Mouse (Mus musculus) small intestine, adult 2 months (tissue): Measurements from ENCODE around the gene Jund. TPM values are rescaled to one million over a fixed set of nuclear protein-coding genes. Genes with fewer than 3 reads are reported as not detected.

Experiments used
- H3K27ac ChIP-seq: fragments of 200-500 bp; 2 replicates; pipeline ENCODE4 v1.5.1; 2012; ENCODE audit warnings: low read depth, low read length, control low read depth, inconsistent platforms; ENCODE audit not compliant: insufficient read depth
- H3K27me3 ChIP-seq: fragments of 200-500 bp; 2 replicates; pipeline ENCODE4 v1.6.1; 2012; ENCODE audit warnings: mild to moderate bottlenecking, moderate library complexity, low read length, inconsistent platforms; ENCODE audit not compliant: control insufficient read depth, insufficient read depth
- H3K36me3 ChIP-seq: fragments of 200-500 bp; 2 replicates; pipeline ENCODE4 v1.6.1; 2012; ENCODE audit warnings: mild to moderate bottlenecking, low read length, control low read depth, inconsistent platforms; ENCODE audit not compliant: control insufficient read depth, insufficient read depth
- H3K4me1 ChIP-seq: fragments of 200-500 bp; 2 replicates; pipeline ENCODE4 v1.6.1; 2012; ENCODE audit warnings: low read length, inconsistent platforms, mixed read lengths; ENCODE audit not compliant: control insufficient read depth, insufficient read depth, insufficient read length
- H3K4me3 ChIP-seq: fragments of 200-500 bp; 2 replicates; pipeline ENCODE4 v1.5.1; 2012; ENCODE audit warnings: low read depth, mild to moderate bottlenecking, control low read depth, inconsistent platforms, low read length, moderate library complexity
- CTCF ChIP-seq: fragments of 200-500 bp; IDR thresholded peaks from 2 replicates; pipeline ENCODE4 v1.5.1; 2012; ENCODE audit warnings: low read depth, mild to moderate bottlenecking, control low read depth, inconsistent platforms, low read length, moderate library complexity, mixed read lengths; ENCODE audit not compliant: insufficient replicate concordance, insufficient read length; ENCODE audit errors: extremely low read depth
- POLR2A ChIP-seq: fragments of 200-500 bp; IDR thresholded peaks from 2 replicates; pipeline ENCODE4 v1.6.1; 2012; ENCODE audit warnings: low read depth, mild to moderate bottlenecking, control low read depth, inconsistent platforms, low read length, moderate library complexity
- WGBS: fragments of 180-500 bp; shearing (Covaris S2); methylation state at CpG from one replicate; pipeline ENCODE4 v1.1.7; 2018; 5-methylcytosine and 5-hydroxymethylcytosine counted together
- polyA plus RNA-seq: library from polyadenylated mRNA; depleted of rRNA; stranded (reverse); fragments of >200 nt; gene quantifications from 2 replicates; pipeline ENCODE4 v1.2.3, GENCODE M21; 2012

Jund gene
- polyA plus RNA-seq, 1 experiment, result 1,098 TPM

GRCm38 (mm10) chr8:70716521-70717400 is 18.0 kb downstream of the Jund start:
- TF ChIP-seq POLR2A (no peak), CTCF (no peak)

GRCm38 (mm10) chr8:70718297-70718696 is 19.5 kb downstream of the Jund start, which contains the start of gene Gm3336:
Gm3336 (plus strand) TSS chr8:70718543.
- Histone ChIP-seq H3K27me3 (no peaks in the 10 kb centered on the region), H3K4me1 (peaks cover 6% of the 10 kb centered on the region), H3K27ac (no peak within 1 kb of the TSS), H3K36me3 (no peaks in the 10 kb centered on the region), H3K4me3 (peak within 1 kb of the TSS; percentile 52)
- WGBS, result 2% methylated on average over 19 of the region's 19 CpGs
- TF ChIP-seq CTCF (peak; percentile 78), POLR2A (peak; percentile 8; the same call in 1 of the 2 replicates)

More at GRCm38 (mm10) chr8:70716521-70717400, 18.0 kb downstream of the Jund start:
- Histone ChIP-seq H3K4me3 (no peak overlapping the region), H3K36me3 (no peaks in the 10 kb centered on the region), H3K27ac (no peak overlapping the region), H3K27me3 (no peaks in the 10 kb centered on the region), H3K4me1 (peaks cover 6% of the 10 kb centered on the region)
- 85% methylated on average over 40 of the region's 40 CpGs for WGBS

- Histone ChIP-seq H3K36me3 (no peaks in the 10 kb centered on the region), H3K27ac (peak overlapping the region; percentile 81), H3K4me3 (peak overlapping the region; percentile 1; the same call in 1 of the 2 replicates), H3K4me1 (peaks cover 6% of the 10 kb centered on the region), H3K27me3 (no peaks in the 10 kb centered on the region)
- 22% methylated on average over 9 of the region's 9 CpGs for WGBS
- TF ChIP-seq POLR2A (no peak), CTCF (no peak)
These were observed 21.1 kb downstream of the Jund start for GRCm38 (mm10) chr8:70719796-70720270.

GRCm38 (mm10) chr8:70720739-70721138 is 22.0 kb downstream of the Jund start:
- no peaks in the 10 kb centered on the region for H3K27me3 ChIP-seq
- H3K27ac ChIP-seq, result no peak overlapping the region
- TF ChIP-seq CTCF, result peak; percentile 83; the same call in 1 of the 2 replicates
- no peak for TF ChIP-seq POLR2A
- peaks cover 6% of the 10 kb centered on the region for H3K4me1 ChIP-seq
- WGBS, result 6% methylated on average over 3 of the region's 3 CpGs
- H3K4me3 ChIP-seq, result no peak overlapping the region
- no peaks in the 10 kb centered on the region for H3K36me3 ChIP-seq

- WGBS, result 95% methylated on average over 8 of the region's 8 CpGs
- Histone ChIP-seq H3K4me3 (no peak overlapping the region), H3K27me3 (peaks cover under 1% of the 10 kb centered on the region; the same call in 1 of the 2 replicates), H3K27ac (no peak overlapping the region), H3K4me1 (peaks cover 6% of the 10 kb centered on the region), H3K36me3 (no peaks in the 10 kb centered on the region)
- TF ChIP-seq CTCF, result no peak
- TF ChIP-seq POLR2A, result no peak
These were observed 22.9 kb downstream of the Jund start for GRCm38 (mm10) chr8:70721601-70722000.

- 65% methylated on average over 7 of the region's 7 CpGs for WGBS
- Histone ChIP-seq H3K36me3 (no peaks in the 10 kb centered on the region), H3K27ac (no peak within 1 kb of the TSS), H3K4me1 (peaks cover 4% of the 10 kb centered on the region; the same call in 1 of the 2 replicates), H3K27me3 (peaks cover 3% of the 10 kb centered on the region; the same call in 1 of the 2 replicates), H3K4me3 (no peak within 1 kb of the TSS)
- TF ChIP-seq POLR2A (no peak), CTCF (no peak)
These were observed 24.9 kb downstream of the Jund start, which contains the start of gene Pde4c for GRCm38 (mm10) chr8:70723486-70724210. Pde4c (plus strand) TSS chr8:70723720.
